Mouse (Mus musculus): ENCODE measurements around the gene Rpain.
A peak's percentile ranks its signal among the peaks of the same experiment; 100 is the strongest.

The Rpain gene

GRCm38 (mm10) chr11:71003611-71004315 is 33.8 kb downstream of the Rpain start:
- DNase-seq = no peak

GRCm38 (mm10) chr11:71004316-71004773 is 34.3 kb downstream of the Rpain start, which contains the start of gene Dhx33:
TSS of gene Dhx33 (minus strand) at chr11:71004437.
- DNase-seq = peak; percentile 100

- DNase-seq = peak; percentile 80
Observed at GRCm38 (mm10) chr11:71005046-71005445, 35.0 kb downstream of the Rpain start.

- DNase-seq = peak; percentile 72
Observed at GRCm38 (mm10) chr11:71007026-71007425, 37.0 kb downstream of the Rpain start.

- DNase-seq = peak; percentile 86
Observed at GRCm38 (mm10) chr11:71007831-71008230, 37.8 kb downstream of the Rpain start.

- DNase-seq = peak; percentile 98
Observed at GRCm38 (mm10) chr11:71008321-71008720, 38.3 kb downstream of the Rpain start.

GRCm38 (mm10) chr11:71012743-71013142 is 42.7 kb downstream of the Rpain start:
- peak; percentile 95 for DNase-seq

- DNase-seq = peak; percentile 42
Observed at GRCm38 (mm10) chr11:71017051-71017450, 47.0 kb downstream of the Rpain start.

- DNase-seq = no peak
Observed at GRCm38 (mm10) chr11:71018416-71019200, 48.6 kb downstream of the Rpain start.

GRCm38 (mm10) chr11:71019201-71020068 is 49.4 kb downstream of the Rpain start, which contains the start of the genes Mis12 and Derl2:
TSS of gene Mis12 (plus strand) at chr11:71019611.
TSS of gene Derl2 (minus strand) at chr11:71019841.
- peak; percentile 100 for DNase-seq

All from heart, adult 11 months (tissue).